Mouse (Mus musculus) midbrain, embryonic 11.5 days (tissue): Measurements from ENCODE around the gene Arhgdig. TPM values are rescaled to one million over a fixed set of nuclear protein-coding genes. Genes with fewer than 3 reads are reported as not detected.

Source experiments
- ATAC-seq: fragments of 200-750 bp; cut with Nextera tagmentation; 2 replicates; pipeline ENCODE4 v1.8.0; 2017; ENCODE audit warnings: moderate TSS enrichment, moderate library complexity; ENCODE audit not compliant: low FRiP score
- DNase-seq: peaks from one replicate; pipeline ENCODE4 v3.0.0; 2015; ENCODE audit warnings: low spot score; ENCODE audit errors: missing footprints
- H3K27ac ChIP-seq: fragments of 300-500 bp; sonication (generic); 2 replicates; pipeline ENCODE4 v1.5.1; 2014; ENCODE audit warnings: low read depth, low read length
- H3K27me3 ChIP-seq: fragments of 300-500 bp; sonication (generic); 2 replicates; pipeline ENCODE4 v1.6.1; 2014; ENCODE audit warnings: mild to moderate bottlenecking, low read length, moderate library complexity, mixed read lengths; ENCODE audit not compliant: control insufficient read depth, insufficient read depth
- H3K36me3 ChIP-seq: fragments of 300-500 bp; sonication (generic); 2 replicates; pipeline ENCODE4 v1.6.1; 2014; ENCODE audit warnings: mild to moderate bottlenecking, low read length, moderate library complexity, mixed read lengths; ENCODE audit not compliant: control insufficient read depth, insufficient read depth
- H3K4me1 ChIP-seq: fragments of 300-500 bp; sonication (generic); 2 replicates; pipeline ENCODE4 v1.6.1; 2014; ENCODE audit warnings: low read length; ENCODE audit not compliant: control insufficient read depth, insufficient read depth
- H3K4me2 ChIP-seq: fragments of 300-500 bp; sonication (generic); 2 replicates; pipeline ENCODE4 v1.6.1; 2014; ENCODE audit warnings: mild to moderate bottlenecking, moderate library complexity
- H3K4me3 ChIP-seq: fragments of 300-500 bp; sonication (generic); 2 replicates; pipeline ENCODE4 v1.5.1; 2014; ENCODE audit warnings: low read depth, low read length
- H3K9ac ChIP-seq: fragments of 300-500 bp; sonication (generic); 2 replicates; pipeline ENCODE4 v1.6.1; 2014; ENCODE audit warnings: low read length
- H3K9me3 ChIP-seq: fragments of 300-500 bp; sonication (generic); 2 replicates; pipeline ENCODE4 v1.6.1; 2016; ENCODE audit warnings: low read length; ENCODE audit not compliant: control insufficient read depth
- whole genome bisulfite sequencing: fragments of 180-500 bp; shearing (Covaris S2); extraction: QIAGEN DNeasy Blood & Tissue Kit; methylation state at CpG from one replicate; pipeline ENCODE4 v1.1.7; 2014; 5-methylcytosine and 5-hydroxymethylcytosine counted together
- polyA plus RNA-seq: library from polyadenylated mRNA; unstranded; fragments of >200 nt; fragmentation: Nextera tagmentation; extraction: Ambion mirVana; gene quantifications from 2 replicates; pipeline ENCODE4 v1.2.1, GENCODE M21; 2014

The Arhgdig gene
- 5.8 and 6.4 TPM in 2 replicates for polyA plus RNA-seq

DNA sequence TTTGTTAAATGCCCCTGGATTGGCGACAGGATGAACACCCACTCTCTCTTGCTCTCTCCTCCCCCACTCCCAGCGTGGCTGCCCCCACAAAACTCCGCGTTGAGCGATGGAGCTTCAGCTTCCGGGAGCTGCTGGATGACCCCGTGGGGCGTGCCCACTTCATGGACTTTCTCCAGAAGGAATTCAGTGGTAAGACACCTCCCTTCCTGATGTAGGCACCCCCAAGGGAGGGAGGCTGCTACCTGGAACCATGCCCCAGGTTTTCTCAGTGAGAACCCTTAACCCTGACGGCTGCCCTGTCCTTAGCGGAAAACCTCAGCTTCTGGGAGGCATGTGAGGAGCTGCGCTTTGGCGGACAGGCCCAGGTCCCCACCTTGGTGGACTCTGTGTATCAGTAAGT, at the start of gene Arhgdig:
Arhgdig (minus strand) TSS at position 101 of the 400 bp plus-strand sequence.
- Histone ChIP-seq H3K36me3 (no peaks in the 10 kb centered on the region), H3K9ac (no peak within 1 kb of the TSS), H3K4me2 (no peak within 1 kb of the TSS), H3K4me3 (no peak within 1 kb of the TSS), H3K9me3 (no peaks in the 10 kb centered on the region), H3K27ac (no peak within 1 kb of the TSS), H3K4me1 (peaks cover 10% of the 10 kb centered on the region), H3K27me3 (peaks cover 22% of the 10 kb centered on the region)
- ATAC-seq (no peak), DNase-seq (no peak)
- WGBS: 86% methylated on average over 12 of the region's 12 CpGs

GRCm38 (mm10) chr17:26255313-26255712, 47.7 kb upstream of the Arhgdig start:
- 96% methylated on average over 7 of the region's 7 CpGs for WGBS
- Histone ChIP-seq H3K9me3 (no peaks in the 10 kb centered on the region), H3K9ac (no peak overlapping the region), H3K4me1 (peaks cover 11% of the 10 kb centered on the region), H3K27ac (no peak overlapping the region), H3K27me3 (no peaks in the 10 kb centered on the region), H3K4me2 (no peak overlapping the region), H3K4me3 (no peak overlapping the region), H3K36me3 (peaks cover 14% of the 10 kb centered on the region)
- peak; percentile 78 for DNase-seq
- ATAC-seq: no peak

GRCm38 (mm10) chr17:26253399-26253798, 45.8 kb upstream of the Arhgdig start:
- 0% methylated on average over 24 of the region's 24 CpGs for WGBS
- ATAC-seq (no peak), DNase-seq (no peak)
- Histone ChIP-seq H3K4me1 (peaks cover 11% of the 10 kb centered on the region), H3K4me2 (peak overlapping the region; percentile 86), H3K36me3 (peaks cover 5% of the 10 kb centered on the region; the same call in 1 of the 2 replicates), H3K27ac (peak overlapping the region; percentile 93), H3K4me3 (peak overlapping the region; percentile 84), H3K27me3 (no peaks in the 10 kb centered on the region), H3K9ac (peak overlapping the region; percentile 83), H3K9me3 (no peaks in the 10 kb centered on the region)

DNA sequence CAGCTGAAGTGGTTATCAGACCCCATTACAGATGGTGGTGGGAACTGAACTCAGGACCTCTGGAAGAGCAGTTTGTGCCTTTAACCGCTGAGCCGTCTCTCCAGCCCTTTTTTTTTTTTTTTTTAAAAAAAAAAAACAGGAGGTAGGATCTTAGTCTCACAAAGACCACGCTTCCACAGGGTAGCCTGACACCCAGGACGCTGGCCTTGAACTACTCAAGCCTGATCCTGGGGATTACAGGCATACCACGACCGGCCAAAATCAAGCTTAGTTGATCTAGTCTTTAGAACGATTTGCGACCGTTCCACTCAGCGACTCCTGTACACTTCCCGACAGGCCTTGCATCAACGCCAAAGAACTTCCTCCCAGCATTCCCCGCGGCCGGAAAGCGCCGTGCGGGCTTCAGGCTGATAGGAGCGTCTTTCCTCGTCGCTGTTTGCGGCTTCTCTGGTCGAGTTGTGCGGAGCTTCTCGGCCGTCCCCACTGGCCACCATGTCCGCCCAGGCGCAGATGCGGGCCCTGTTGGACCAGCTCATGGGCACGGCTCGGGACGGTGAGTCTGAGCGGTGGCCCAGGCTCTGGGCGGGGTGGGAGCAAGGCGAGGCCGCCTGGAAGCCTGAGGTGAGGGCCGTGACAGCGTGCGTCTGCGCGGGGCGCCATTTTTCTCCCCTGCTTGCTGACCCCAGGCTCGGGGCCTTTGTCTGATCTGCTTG, 45.1 kb upstream of the Arhgdig start, which contains the start of gene Luc7l:
Luc7l (plus strand) TSS at position 358 of the 713 bp plus-strand sequence.
- DNase-seq (peak; percentile 99), ATAC-seq (peak; percentile 93)
- peak within 1 kb of the TSS; percentile 84 for H3K4me3 ChIP-seq
- H3K4me1 ChIP-seq: peaks cover 11% of the 10 kb centered on the region
- peak within 1 kb of the TSS; percentile 83 for H3K9ac ChIP-seq
- peak within 1 kb of the TSS; percentile 93 for H3K27ac ChIP-seq
- under 1% methylated on average over 43 of the region's 43 CpGs for WGBS
- H3K36me3 ChIP-seq: 0 out of 2 replicates have a peak, but pooled peaks cover 3% of the 10 kb centered on the region
- no peaks in the 10 kb centered on the region for H3K27me3 ChIP-seq
- H3K4me2 ChIP-seq: peak within 1 kb of the TSS; percentile 86
- H3K9me3 ChIP-seq: no peaks in the 10 kb centered on the region

DNA sequence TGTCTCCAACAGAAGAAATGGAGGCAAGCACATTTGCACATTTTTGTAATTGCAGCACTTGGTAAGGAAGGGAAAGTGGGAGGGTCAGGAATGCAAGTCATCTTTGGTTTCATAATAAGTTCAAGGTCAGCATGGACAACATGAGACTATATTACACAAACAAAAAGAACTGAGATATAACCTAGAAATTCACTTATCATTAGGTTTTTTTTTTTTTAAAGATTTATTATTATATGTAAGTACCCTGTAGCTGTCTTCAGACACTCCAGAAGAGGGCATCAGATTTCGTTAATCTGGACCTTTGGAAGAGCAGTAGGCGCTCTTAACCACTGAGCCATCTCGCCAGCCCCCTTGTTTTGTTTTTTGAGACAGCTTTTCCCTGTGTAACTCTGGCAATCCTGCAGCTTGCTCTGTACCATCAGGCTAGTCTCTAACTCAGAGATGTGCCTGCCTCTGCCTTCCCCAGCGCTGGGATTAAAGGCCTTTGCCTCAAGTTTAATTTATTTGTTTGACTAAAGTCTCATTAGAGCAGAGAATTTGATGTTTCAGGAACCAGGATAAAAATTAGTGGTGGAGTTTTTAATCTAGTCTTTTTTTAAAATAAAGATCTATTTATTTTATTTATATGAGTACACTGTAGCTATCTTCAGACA, 44.4 kb upstream of the Arhgdig start:
- Histone ChIP-seq H3K27me3 (no peaks in the 10 kb centered on the region), H3K9ac (0 out of 2 replicates have a peak overlapping the region, but pooled peaks have one; percentile 15), H3K27ac (no peak overlapping the region), H3K4me2 (peak overlapping the region; percentile 86), H3K4me3 (no peak overlapping the region; the same call in 1 of the 2 replicates), H3K36me3 (0 out of 2 replicates have a peak, but pooled peaks cover 3% of the 10 kb centered on the region), H3K4me1 (peaks cover 11% of the 10 kb centered on the region), H3K9me3 (no peaks in the 10 kb centered on the region)
- WGBS: 67% methylated on average over 4 of the region's 4 CpGs
- peak; percentile 85 for DNase-seq
- no peak for ATAC-seq

DNA sequence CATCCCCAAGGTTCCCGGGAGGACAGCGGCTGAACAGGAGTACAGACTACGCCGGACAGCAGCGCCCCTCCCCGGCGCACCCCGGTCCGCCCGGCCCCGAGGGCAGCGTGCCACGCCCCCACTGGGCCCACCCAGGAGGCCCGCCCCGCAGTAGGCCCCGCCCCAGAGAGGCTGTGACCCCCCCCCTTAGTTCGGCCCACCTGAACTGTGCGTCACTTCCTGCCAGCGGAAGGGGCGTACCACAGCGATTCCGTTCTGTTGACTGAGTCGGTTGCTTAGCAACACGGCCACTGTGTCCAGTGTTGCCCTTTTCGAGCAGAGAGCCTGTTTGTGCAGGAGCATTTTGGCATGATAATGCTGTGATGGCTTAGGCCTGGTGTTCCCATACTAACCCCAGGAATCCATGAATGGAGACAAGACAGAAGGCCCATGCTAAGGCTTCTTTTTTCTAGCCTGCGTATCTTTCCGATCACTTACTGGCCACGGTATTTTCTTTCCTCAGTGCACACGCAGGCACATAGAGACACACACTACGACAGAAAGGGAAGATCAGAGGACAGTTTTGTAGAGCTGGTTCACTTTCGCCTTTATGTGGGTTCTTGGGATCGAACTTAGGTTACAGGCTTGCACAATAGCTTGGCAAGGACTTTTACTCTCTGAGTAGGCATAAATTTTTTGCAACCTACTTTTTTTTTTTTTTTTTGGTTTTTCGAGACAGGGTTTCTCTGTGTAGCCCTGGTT, 36.7 kb upstream of the Arhgdig start, which contains the start of gene Fam234a:
Fam234a (minus strand) TSS at position 142 of the 741 bp plus-strand sequence.
- Histone ChIP-seq H3K4me1 (peaks cover 7% of the 10 kb centered on the region; the same call in 1 of the 2 replicates), H3K36me3 (no peaks in the 10 kb centered on the region), H3K4me3 (peak within 1 kb of the TSS; percentile 57), H3K4me2 (peak within 1 kb of the TSS; percentile 68), H3K9me3 (no peaks in the 10 kb centered on the region), H3K27me3 (no peaks in the 10 kb centered on the region), H3K9ac (peak within 1 kb of the TSS; percentile 63), H3K27ac (peak within 1 kb of the TSS; percentile 63)
- ATAC-seq: peak; percentile 98
- DNase-seq: peak; percentile 99
- WGBS: 7% methylated on average over 33 of the region's 33 CpGs

DNA sequence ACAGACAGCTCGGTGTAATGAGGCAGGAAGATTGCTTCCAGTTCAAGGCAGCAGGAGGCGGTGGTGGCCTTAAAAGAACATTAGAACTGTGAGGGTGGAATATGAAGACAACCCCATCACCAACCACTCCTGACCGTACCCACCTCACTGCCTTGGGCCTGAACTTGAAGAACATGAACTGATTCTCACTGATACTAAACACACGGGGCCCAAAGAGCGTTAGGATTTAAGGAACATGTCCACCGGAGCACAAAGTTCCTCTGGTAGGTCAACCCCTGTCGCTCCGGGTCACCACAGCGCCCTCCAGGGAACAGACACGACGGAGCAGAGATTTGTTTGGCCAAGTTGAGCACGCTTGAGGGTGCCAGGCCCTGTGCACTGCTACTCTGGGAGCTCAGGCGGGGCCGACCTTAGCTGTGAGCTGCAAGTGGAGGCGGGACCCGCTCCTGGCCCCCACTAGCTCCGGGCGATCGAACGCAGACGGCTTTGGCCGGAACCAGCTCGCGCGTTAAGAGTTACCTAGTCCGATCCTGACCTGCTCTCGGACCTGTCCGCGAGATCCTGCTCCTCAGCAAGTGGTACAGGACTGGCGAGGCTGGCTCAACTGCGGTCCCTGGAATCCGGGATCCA, 36.0 kb upstream of the Arhgdig start:
- H3K27ac ChIP-seq: peak overlapping the region; percentile 36; the same call in 1 of the 2 replicates
- DNase-seq: peak; percentile 97
- peak overlapping the region; percentile 68 for H3K4me2 ChIP-seq
- peak overlapping the region; percentile 57 for H3K4me3 ChIP-seq
- H3K36me3 ChIP-seq: no peaks in the 10 kb centered on the region
- peak overlapping the region; percentile 63 for H3K9ac ChIP-seq
- no peak; the same call in none of the 2 replicates for ATAC-seq
- H3K27me3 ChIP-seq: no peaks in the 10 kb centered on the region
- WGBS: under 1% methylated on average over 32 of the region's 32 CpGs
- peaks cover 7% of the 10 kb centered on the region; the same call in 1 of the 2 replicates for H3K4me1 ChIP-seq
- no peaks in the 10 kb centered on the region for H3K9me3 ChIP-seq

DNA sequence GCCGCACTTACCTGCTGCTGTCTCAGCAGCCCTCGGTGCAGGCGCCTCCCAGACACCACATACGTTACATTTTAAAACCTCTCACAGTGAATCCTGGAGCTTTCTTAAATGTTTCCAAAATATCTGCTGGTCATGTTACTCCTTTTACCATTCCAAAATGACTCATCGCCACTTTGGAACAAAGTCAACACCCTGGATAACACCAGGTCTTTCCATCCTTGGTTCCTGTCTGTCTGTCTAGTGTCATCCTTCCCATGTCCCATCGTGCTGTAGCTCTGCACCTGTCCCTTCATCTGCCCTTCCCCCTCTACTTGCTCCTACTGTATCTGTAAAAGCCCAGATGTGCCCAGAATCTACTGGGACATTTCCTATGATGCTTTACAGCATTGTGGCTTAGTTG, 33.4 kb upstream of the Arhgdig start:
- DNase-seq: no peak
- Histone ChIP-seq H3K27ac (no peak overlapping the region), H3K9me3 (no peaks in the 10 kb centered on the region), H3K4me2 (no peak overlapping the region), H3K9ac (no peak overlapping the region), H3K4me3 (no peak overlapping the region), H3K4me1 (peaks cover 7% of the 10 kb centered on the region; the same call in 1 of the 2 replicates), H3K36me3 (no peaks in the 10 kb centered on the region), H3K27me3 (no peaks in the 10 kb centered on the region)
- no peak for ATAC-seq
- 85% methylated on average over 6 of the region's 6 CpGs for WGBS
